Mouse (Mus musculus): ENCODE measurements around the gene Grhl1. TPM values are rescaled to one million over a fixed set of nuclear protein-coding genes. Genes with fewer than 3 reads are reported as not detected.

Grhl1 gene
- polyA plus RNA-seq, 1 experiment from 2014 or later = 1.6 TPM

- Histone ChIP-seq H3K36me3 (ENCODE audit: control insufficient read depth, insufficient read depth) (peaks cover 20% of the 10 kb centered on the region), H3K9me3 (replicated peaks; ENCODE audit: control insufficient read depth, low read length) (no peaks in the 10 kb centered on the region), H3K4me2 (ENCODE audit: low read depth, low read length) (no peak overlapping the region), H3K4me1 (ENCODE audit: control insufficient read depth, insufficient read depth, low read length) (peaks cover 38% of the 10 kb centered on the region), H3K4me3 (ENCODE audit: low read length) (no peak overlapping the region), H3K9ac (ENCODE audit: low read length) (no peak overlapping the region), H3K27me3 (ENCODE audit: control insufficient read depth, insufficient read depth, low read length) (no peaks in the 10 kb centered on the region), H3K27ac (ENCODE audit: low read length) (no peak overlapping the region)
- ATAC-seq (replicated peaks; ENCODE audit: extremely low read depth, insufficient read depth, low FRiP score) = no peak
- 86% methylated on average over 9 of the region's 9 CpGs for WGBS
Measured at GRCm38 (mm10) chr12:24659923-24660322, 87.8 kb downstream of the Grhl1 start.

GRCm38 (mm10) chr12:24661100-24661499, 89.0 kb downstream of the Grhl1 start:
- no peak for ATAC-seq (replicated peaks; ENCODE audit: extremely low read depth, insufficient read depth, low FRiP score)
- 50% methylated on average over 4 of the region's 4 CpGs for WGBS

GRCm38 (mm10) chr12:24662131-24662530, 90.0 kb downstream of the Grhl1 start:
- no peaks in the 10 kb centered on the region for H3K27me3 ChIP-seq (ENCODE audit: control insufficient read depth, insufficient read depth, low read length)
- 77% methylated on average over 5 of the region's 5 CpGs for WGBS

More at GRCm38 (mm10) chr12:24661100-24661499, 89.0 kb downstream of the Grhl1 start:
- Histone ChIP-seq H3K4me2 (ENCODE audit: low read depth, low read length) (no peak overlapping the region), H3K27me3 (ENCODE audit: control insufficient read depth, insufficient read depth, low read length) (no peaks in the 10 kb centered on the region), H3K4me1 (ENCODE audit: control insufficient read depth, insufficient read depth, low read length) (peaks cover 31% of the 10 kb centered on the region), H3K4me3 (ENCODE audit: low read length) (no peak overlapping the region), H3K9ac (ENCODE audit: low read length) (no peak overlapping the region), H3K36me3 (ENCODE audit: control insufficient read depth, insufficient read depth) (peaks cover 12% of the 10 kb centered on the region), H3K9me3 (replicated peaks; ENCODE audit: control insufficient read depth, low read length) (no peaks in the 10 kb centered on the region), H3K27ac (ENCODE audit: low read length) (peak overlapping the region; percentile 58)

More at GRCm38 (mm10) chr12:24662131-24662530, 90.0 kb downstream of the Grhl1 start:
- no peak overlapping the region for H3K9ac ChIP-seq (ENCODE audit: low read length)
- H3K4me3 ChIP-seq (ENCODE audit: low read length) = no peak overlapping the region
- no peak overlapping the region for H3K27ac ChIP-seq (ENCODE audit: low read length)
- no peak for ATAC-seq (replicated peaks; ENCODE audit: extremely low read depth, insufficient read depth, low FRiP score)
- H3K4me1 ChIP-seq (ENCODE audit: control insufficient read depth, insufficient read depth, low read length) = peaks cover 23% of the 10 kb centered on the region
- H3K4me2 ChIP-seq (ENCODE audit: low read depth, low read length) = no peak overlapping the region
- H3K9me3 ChIP-seq (replicated peaks; ENCODE audit: control insufficient read depth, low read length) = no peaks in the 10 kb centered on the region
- H3K36me3 ChIP-seq (ENCODE audit: control insufficient read depth, insufficient read depth) = peaks cover 12% of the 10 kb centered on the region

Other genes starting within 250 kb of the Grhl1 start
- gene Taf1b, start 73.9 kb upstream of the Grhl1 start, polyA plus RNA-seq (2015; fragmentation: Nextera tagmentation; extraction: Ambion mirVana) = 23.2 and 24.6 TPM in 2 replicates
- 20.3 and 21.1 TPM in 2 replicates for gene Klf11, start 79.0 kb downstream of the Grhl1 start, polyA plus RNA-seq (2015; fragmentation: Nextera tagmentation; extraction: Ambion mirVana)
- gene Cys1, start 109.5 kb downstream of the Grhl1 start, polyA plus RNA-seq (2015; fragmentation: Nextera tagmentation; extraction: Ambion mirVana) = 0.97 and 1.5 TPM in 2 replicates
- 231 and 265 TPM in 2 replicates for gene Rrm2, start 136.0 kb downstream of the Grhl1 start, polyA plus RNA-seq (2015; fragmentation: Nextera tagmentation; extraction: Ambion mirVana)